Mouse (Mus musculus) heart, adult 11 months (tissue): ENCODE data around the gene Slc47a1.
"Not testable (repeated sequence)": the region's sequence is repeated elsewhere in the genome, so short reads cannot be mapped to it uniquely, and the experiment has no call there.

Experiments
- DNase-seq: peaks from one replicate; pipeline ENCODE4 v3.0.0; 2022

Gene Slc47a1

GRCm38 (mm10) chr11:61377881-61378613 lies at the start of gene Slc47a1:
TSS of gene Slc47a1 (minus strand) at chr11:61378345.
- peak; percentile 91 for DNase-seq

- DNase-seq, result no peak
These were observed 41.1 kb upstream of the Slc47a1 start for GRCm38 (mm10) chr11:61419253-61419652.

- DNase-seq, result peak; percentile 97
These were observed 39.9 kb upstream of the Slc47a1 start for GRCm38 (mm10) chr11:61417945-61418551.

- not testable (repeated sequence) for DNase-seq
These were observed 38.4 kb upstream of the Slc47a1 start for GRCm38 (mm10) chr11:61416540-61416939.

- DNase-seq, result no peak
These were observed 37.3 kb upstream of the Slc47a1 start for GRCm38 (mm10) chr11:61415444-61415843.

- DNase-seq, result no peak
These were observed 36.4 kb upstream of the Slc47a1 start for GRCm38 (mm10) chr11:61414560-61414959.

GRCm38 (mm10) chr11:61413411-61413810 lies 35.3 kb upstream of the Slc47a1 start:
- DNase-seq, result no peak

- no peak for DNase-seq
These were observed 33.7 kb upstream of the Slc47a1 start for GRCm38 (mm10) chr11:61411809-61412208.

GRCm38 (mm10) chr11:61411221-61411620 lies 33.1 kb upstream of the Slc47a1 start:
- DNase-seq, result peak; percentile 91

- peak; percentile 94 for DNase-seq
These were observed 32.0 kb upstream of the Slc47a1 start for GRCm38 (mm10) chr11:61410129-61410528.

GRCm38 (mm10) chr11:61409051-61409450 lies 30.9 kb upstream of the Slc47a1 start:
- DNase-seq, result no peak

- DNase-seq, result peak; percentile 99
These were observed 30.3 kb upstream of the Slc47a1 start for GRCm38 (mm10) chr11:61408184-61409027.

- peak; percentile 99 for DNase-seq
These were observed 29.6 kb upstream of the Slc47a1 start for GRCm38 (mm10) chr11:61407638-61408183.

- no peak for DNase-seq
These were observed 23.6 kb upstream of the Slc47a1 start for GRCm38 (mm10) chr11:61401794-61402193.

- DNase-seq, result peak; percentile 96
These were observed 22.7 kb upstream of the Slc47a1 start for GRCm38 (mm10) chr11:61400681-61401346.

GRCm38 (mm10) chr11:61397423-61398043 lies 19.4 kb upstream of the Slc47a1 start:
- DNase-seq, result not testable (repeated sequence)

- DNase-seq, result no peak
These were observed 10.8 kb upstream of the Slc47a1 start for GRCm38 (mm10) chr11:61388936-61389335.

- no peak for DNase-seq
These were observed 9.9 kb upstream of the Slc47a1 start for GRCm38 (mm10) chr11:61388012-61388411.

- DNase-seq, result no peak
These were observed 9.1 kb upstream of the Slc47a1 start for GRCm38 (mm10) chr11:61387233-61387632.

- DNase-seq, result no peak
These were observed 7.6 kb upstream of the Slc47a1 start for GRCm38 (mm10) chr11:61385725-61386124.

GRCm38 (mm10) chr11:61381272-61381671 lies 3.1 kb upstream of the Slc47a1 start:
- DNase-seq, result no peak

GRCm38 (mm10) chr11:61378651-61379050 lies 506 bp upstream of the Slc47a1 start:
- no peak for DNase-seq
